Mouse (Mus musculus) liver, adult 2 months (tissue): ENCODE results near the gene Acads.

Experiments
- CTCF ChIP-seq: fragments of 200-500 bp; IDR thresholded peaks from 2 replicates; pipeline ENCODE4 v1.5.1; 2011; ENCODE audit warnings: low read depth, low read length, control low read depth
- POLR2A ChIP-seq: fragments of 200-500 bp; IDR thresholded peaks from 2 replicates; pipeline ENCODE4 v1.6.1; 2011; ENCODE audit warnings: low read length, control low read depth; ENCODE audit not compliant: insufficient read depth; ENCODE audit errors: extremely low read depth

DNA sequence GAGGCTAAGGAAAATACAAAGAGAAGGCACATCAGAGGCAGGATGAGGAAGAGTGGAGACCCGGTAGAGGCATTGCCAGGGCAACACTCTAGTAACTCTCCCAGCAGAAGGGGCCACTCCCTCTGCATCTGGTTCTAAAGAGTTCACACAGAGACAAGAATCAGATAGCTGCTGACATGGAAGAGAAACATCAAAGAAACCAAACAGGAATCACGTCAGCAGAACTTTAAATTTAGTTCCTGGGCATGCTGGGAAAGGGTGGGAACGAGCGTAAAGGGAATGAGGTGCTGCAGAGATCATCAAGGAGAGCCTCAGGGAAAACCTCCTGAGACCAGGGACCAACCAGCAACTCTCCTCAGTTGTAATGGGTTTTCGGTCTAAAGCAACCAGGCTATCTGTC lies 31.8 kb upstream of the Acads start:
- TF ChIP-seq POLR2A (no peak), CTCF (no peak)
